Mouse (Mus musculus) lung, postnatal 0 days (tissue): Measurements from ENCODE around the gene Atp2b1.

Source experiments
- CTCF ChIP-seq: IDR thresholded peaks from 2 replicates; pipeline ENCODE4 v1.5.1; 2016; ENCODE audit warnings: antibody characterized with exemption, mild to moderate bottlenecking
- EP300 ChIP-seq: IDR thresholded peaks from 2 replicates; pipeline ENCODE4 v1.6.1; 2016; ENCODE audit warnings: antibody characterized with exemption, mild to moderate bottlenecking, control low read depth

GRCm38 (mm10) chr10:99037185-99038065 is 123.2 kb downstream of the Atp2b1 start:
- TF ChIP-seq EP300: peak; percentile 20; the same call in 1 of the 2 replicates
- TF ChIP-seq CTCF: no peak
